Mouse (Mus musculus) adrenal gland, postnatal 25 days (tissue): Measurements from ENCODE around the gene Ppp1ca. TPM values are rescaled to one million over a fixed set of nuclear protein-coding genes. Genes with fewer than 3 reads are reported as not detected.

Experiments used
- DNase-seq: peaks from one replicate; pipeline ENCODE4 v3.0.0; 2021; ENCODE audit warnings: mixed read lengths
- total RNA-seq: library from RNA; stranded (reverse); gene quantifications from 2 replicates; pipeline ENCODE4 v1.2.3, GENCODE M21; 2021

Gene Ppp1ca
- total RNA-seq, 1 experiment from 2014 or later: 392 TPM

DNA sequence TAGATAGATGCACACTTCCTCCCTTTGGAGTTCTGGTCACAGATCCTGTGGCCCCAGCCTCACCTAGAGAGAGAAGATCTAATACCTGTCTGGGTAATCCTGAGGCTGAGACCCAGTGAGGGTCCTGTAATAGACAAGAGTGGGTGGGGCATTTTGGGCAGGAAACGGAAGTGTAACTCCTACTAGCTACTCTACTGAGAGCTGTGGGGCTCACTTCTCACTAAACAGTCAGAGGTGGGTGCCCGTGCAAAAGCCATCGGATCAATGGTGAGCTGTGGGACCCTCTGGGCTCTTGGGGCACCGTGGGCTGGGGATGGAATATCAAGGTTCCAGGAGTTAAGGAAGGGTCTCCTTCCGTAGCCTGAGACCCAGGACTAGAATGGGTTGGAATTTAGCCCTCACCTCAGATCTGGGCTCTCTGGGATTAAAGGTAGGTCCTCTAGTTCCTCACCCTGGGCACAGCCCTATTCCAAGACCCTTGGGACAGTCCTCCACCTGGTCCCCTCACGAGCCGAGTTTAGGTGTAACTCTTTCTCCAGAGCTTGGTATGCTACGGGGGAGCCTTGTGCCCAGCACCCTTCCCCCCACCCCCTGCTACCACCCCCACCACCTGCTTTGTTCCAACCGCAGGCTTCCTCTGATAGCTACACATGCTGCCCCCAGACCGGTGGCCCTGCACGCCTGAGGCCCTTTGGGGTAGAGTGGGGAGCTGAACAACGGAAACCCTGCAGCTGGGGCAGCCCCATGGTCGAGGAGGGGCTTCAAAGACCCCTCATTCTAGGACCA, 37.2 kb upstream of the Ppp1ca start:
- no peak for DNase-seq

DNA sequence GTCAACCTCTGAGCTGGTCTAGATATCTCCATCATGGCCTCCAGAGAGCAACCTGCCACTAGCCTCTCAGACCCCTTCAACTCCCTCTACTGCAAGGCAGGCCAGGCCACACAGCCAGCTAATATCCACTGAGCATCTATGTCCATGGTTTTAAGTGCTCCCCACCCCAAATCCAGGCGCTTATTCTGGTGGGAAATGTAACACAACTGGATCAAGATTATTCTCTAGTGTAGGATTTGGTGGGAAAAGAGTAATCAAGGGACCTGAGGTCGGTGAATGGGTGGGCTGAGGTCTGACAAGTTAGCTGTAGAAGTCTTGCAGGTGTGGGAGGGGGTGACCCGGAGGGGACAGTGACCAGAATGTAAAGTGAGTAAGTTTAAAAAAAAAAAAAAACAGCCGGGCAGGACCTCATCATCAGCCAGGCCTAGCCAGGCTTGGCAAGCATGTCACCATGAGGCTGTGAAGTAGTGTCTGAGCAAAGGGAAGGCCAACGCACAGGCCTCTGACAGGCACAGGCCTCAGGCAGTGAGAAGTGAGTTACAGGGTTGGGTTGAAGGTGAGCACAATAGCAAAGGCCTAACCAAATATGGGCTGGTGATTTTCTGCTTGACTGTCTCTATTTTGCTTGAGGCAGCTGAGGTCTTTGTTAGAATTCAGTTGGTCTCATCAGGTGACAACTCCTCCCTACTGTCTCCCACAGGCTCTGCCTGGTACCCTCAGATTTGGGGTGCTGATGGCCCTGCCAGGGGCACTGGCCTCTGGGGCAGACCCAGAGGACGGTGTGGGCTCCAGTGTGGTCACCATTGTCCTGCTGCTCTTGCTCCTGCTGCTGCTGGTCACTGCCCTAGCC, 36.4 kb upstream of the Ppp1ca start:
- DNase-seq: no peak

DNA sequence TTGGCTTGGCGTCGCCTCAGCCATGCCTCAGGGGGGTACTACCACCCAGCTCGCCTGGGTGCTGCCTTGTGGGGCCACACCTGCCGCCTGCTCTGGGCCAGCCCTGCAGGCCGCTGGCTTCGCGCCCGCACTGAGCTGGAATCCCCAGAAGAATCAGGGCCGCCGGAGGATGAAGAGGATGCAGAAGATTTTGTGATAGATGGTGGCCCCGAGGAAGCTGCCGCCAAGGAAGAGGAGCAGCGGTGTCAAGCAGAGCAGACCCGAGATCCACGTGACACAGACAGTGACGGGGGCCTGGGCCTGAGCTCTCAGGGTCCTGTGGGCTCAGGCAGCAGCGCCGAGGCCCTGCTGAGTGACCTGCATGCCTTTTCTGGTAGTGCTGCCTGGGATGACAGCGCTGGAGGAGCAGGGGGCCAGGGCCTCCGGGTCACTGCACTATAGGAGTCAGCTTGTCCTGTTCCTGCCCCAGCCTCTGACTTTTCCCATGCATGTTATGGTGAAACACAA, 35.7 kb upstream of the Ppp1ca start:
- no peak for DNase-seq

DNA sequence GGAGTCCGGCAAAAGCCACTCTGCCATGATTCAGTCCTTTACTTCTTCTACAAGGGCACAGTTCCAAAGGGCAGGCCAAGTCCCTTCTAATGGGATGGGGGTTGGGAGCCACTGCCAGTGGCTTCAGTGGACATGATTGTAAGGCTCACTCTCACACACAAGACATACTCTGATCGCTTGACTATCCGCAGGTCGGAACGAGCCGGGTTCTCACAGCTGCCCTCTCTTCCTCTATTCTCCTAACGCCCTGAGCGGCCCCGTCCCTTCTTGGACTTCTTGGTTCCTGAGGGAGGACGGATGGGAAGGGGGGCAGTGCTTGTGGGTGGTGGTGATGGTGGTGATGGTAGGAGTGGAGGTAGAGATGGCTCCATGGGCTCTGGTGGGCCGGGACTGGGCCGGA, 35.1 kb upstream of the Ppp1ca start:
- DNase-seq: no peak

DNA sequence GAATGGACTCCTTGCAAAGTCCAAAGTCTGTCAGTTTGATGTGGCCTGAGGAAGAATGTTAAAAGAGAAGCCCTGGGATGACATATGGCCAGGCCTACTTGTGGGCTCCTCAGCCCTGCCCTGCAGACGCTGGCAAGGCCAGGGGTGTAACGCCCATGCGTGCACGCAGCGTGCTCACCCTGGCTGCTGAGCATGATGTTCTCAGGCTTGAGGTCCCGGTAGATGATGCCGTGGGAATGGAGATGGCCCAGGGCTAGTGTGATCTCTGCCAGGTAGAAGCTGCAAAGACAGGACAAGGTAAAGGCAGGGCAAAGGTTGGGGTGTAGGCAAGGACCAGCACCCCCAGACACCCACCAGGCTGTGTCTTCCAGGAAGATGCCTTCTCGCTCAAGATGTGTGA, 32.8 kb upstream of the Ppp1ca start:
- no peak for DNase-seq

DNA sequence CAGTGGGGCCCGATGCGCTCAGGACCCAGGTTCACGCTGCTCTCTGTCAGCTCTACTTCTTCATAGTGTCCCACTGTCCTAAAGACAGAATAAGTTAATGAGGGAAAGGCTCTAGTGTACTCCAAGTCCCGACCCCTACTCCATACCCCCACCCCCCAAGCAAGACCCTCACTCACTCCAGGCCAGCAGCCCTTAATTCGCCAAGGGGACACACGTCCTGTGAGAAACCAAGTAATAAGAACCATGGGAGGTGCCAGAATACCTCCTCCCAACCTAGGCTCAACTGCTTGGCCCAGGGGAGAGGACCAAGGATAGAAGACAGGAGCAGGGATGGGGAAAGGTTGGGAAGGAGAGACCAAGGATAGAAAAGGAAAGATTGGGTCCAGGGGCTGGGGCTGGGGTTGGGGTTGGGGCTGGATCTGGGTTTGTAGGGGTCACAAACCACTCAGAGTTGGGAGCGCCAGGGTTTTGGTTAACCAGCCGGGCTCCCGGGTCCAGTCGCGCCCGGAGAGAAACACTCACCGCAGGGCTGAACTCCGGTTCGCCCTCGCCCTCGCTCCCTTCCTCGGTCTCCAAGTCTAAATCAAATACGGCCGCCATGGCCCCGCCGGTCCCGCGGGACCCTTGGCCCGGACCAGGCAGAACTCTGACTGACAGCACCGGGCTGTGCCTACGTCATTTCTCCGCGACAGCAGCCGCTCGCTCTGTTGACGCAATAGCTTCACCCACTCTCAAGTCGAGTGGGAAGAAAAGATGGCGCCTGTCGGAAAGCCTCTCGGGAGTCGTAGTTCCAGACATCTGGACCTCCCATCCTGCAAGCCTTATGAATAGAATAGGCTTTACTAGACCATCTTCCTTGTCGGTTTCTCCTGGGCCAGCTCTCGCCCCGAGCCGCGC, 29.0 kb upstream of the Ppp1ca start, which contains the start of gene Rps6kb2:
Gene Rps6kb2 (minus strand): TSS at position 709 of the 897 bp plus-strand sequence.
- DNase-seq: peak; percentile 93

- no peak for DNase-seq
Measured at GRCm38 (mm10) chr19:4163543-4163887, 28.4 kb upstream of the Ppp1ca start.

GRCm38 (mm10) chr19:4164100-4164499, 27.8 kb upstream of the Ppp1ca start:
- no peak for DNase-seq

DNA sequence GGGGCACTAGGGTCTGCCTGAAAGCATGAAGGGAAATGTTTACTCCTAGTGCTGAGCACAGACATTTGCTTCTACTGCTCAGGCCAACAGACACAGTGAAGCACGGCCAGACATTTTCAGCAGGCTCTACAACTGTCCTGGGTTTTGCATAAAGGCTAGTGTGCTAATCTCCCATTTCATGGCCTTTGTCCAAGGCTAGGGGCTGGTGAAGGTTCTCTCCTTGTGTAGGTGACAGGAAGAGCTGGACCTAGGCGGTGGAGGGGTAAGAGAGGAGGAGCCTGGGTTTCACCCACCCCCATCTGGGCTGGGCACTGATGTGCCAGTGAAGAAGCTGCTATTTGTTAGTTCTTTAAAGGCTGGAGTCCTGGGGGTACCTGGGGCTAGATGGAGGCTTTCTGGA, 27.1 kb upstream of the Ppp1ca start:
- DNase-seq: no peak

GRCm38 (mm10) chr19:4166678-4167476, 25.0 kb upstream of the Ppp1ca start:
- DNase-seq: no peak

DNA sequence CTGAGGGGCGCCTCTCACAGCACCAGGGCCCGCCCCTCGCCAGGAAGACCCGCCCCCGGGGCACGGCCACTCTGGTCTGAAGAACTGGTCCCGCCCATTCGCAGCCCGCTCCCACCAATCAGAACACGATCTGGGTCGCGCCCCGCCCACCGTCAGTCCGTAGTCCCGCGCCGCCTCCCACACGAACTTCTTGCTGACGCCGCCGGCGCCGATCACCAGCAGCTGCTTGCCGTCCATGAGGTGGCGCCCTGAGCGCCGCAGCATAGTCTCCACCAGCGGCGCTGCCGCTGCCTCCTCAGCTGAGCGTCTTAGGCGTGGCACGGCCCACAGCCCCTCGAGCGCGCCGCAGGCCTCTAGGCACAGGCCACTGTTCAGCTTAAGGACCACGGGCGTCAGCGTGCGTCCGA, 22.5 kb upstream of the Ppp1ca start:
- DNase-seq: peak; percentile 99

DNA sequence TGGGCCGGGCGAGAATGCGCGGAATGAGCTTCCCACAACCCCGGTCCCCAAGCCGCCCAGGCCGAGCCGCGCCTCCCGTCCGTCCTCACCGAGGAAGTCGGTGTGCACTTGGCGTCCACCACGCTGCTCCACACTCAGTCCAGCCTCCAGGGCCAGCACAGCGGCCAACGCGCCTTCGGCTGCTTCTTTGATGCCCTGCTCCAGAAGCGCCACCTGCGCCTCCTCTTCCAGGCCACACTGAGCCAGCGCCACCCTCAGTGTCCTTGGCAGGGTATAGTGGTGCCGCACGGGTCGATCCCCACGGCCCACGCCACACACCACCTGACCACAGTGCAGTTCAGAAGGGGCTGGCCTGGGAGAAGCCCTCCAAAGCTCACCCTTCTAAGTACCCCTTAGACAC, 22.1 kb upstream of the Ppp1ca start:
- DNase-seq: no peak

DNA sequence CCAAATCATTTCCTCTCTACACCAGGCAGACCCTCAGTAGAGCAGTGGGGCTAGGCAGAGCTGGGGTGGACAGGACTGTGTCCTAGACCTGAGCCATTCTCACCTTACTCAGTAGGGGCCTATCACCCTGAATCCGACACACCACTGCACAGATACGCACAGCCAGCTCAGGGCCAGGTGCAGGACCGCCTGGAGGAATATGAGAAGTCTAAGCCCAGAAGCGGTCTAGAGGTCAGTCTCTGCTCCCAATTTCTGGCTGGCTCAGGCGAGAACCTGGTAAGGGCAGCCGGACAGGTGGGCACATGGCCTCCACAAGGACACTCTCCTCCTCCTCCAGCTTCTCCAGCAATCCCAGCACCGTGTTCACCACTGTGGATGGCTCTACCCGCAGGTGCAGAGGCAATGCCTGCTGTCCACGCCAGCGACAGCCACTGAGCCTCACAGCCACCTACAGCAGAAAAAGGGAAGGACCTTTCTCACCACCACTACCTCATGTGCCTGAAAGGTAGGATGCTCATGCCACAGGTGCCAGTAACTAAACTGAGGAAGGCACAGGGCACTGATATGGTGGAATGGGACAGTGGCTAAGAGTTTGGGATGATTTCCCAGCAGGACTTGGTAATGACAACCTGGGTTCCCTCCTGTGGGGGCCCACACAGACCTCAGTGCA, 21.0 kb upstream of the Ppp1ca start:
- no peak for DNase-seq

- no peak for DNase-seq
Measured at GRCm38 (mm10) chr19:4171393-4172290, 20.2 kb upstream of the Ppp1ca start.

DNA sequence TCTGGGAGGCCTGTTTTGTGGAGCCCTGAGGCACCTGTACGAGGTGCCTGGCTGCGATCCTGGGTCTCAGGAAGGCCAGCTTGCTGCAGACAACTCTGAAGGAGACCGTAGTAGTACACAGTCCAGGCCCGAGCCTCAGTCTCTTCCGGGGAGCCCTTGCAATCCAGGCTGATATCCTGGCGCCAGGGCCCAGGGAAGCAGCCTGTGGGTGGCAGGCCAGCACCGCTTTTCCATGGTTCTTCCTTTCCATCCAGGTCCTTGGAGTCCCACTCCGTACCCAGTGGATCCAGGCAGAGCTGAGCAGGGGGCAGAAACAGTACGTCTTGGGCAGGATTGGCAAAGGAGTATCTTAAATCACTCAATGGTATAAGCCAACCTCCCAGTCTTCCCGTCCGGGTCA, 18.9 kb upstream of the Ppp1ca start:
- DNase-seq: no peak

GRCm38 (mm10) chr19:4175368-4175947, 16.4 kb upstream of the Ppp1ca start, which contains the start of gene Carns1:
Carns1 (minus strand) TSS chr19:4175479.
- no peak for DNase-seq

DNA sequence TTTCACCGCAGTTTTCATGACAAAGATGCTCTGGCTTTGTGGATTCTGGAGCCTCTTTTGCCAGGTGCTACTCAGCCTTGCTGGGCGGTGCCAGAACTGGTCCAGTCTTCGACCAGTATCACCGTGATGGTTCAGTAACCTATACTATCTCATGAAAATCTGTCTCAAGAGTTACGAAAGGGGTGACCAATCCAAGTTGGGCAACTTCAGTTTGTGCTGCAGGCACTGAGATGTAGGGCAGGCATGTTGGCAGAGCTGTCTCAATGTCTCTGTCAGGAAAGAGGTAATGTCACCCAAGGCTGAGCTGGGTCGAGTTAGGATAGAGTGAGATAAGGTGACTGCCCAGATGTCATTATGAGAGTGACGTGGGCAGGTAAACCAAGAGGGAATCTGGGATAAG, 11.5 kb upstream of the Ppp1ca start:
- no peak for DNase-seq

DNA sequence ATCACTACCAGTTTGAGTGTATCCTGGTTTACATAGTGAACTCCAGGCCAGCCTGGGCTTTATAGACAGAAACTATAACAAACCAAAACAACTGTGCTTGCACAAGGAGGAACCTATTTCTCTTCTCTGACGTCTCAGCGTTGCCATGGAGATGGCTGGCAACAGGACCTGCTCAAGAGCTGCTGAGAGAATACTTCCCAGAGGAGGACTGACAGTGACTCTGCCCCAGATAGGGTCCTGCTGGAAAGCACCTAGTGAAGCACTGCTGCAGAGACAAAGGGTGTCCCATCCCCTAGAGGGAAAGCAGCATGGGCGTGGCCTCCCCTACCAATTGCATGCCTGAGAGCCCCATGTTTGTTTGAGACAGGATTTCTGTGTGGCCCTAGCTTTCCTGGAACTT, 10.0 kb upstream of the Ppp1ca start:
- peak; percentile 69 for DNase-seq

- DNase-seq: no peak
Measured at GRCm38 (mm10) chr19:4183689-4184088, 8.2 kb upstream of the Ppp1ca start.
